Mouse (Mus musculus): ENCODE measurements around the gene Ebf3. TPM values are rescaled to one million over a fixed set of nuclear protein-coding genes. Genes with fewer than 3 reads are reported as not detected.

Ebf3 gene
- polyA plus RNA-seq (2015; fragmentation: Nextera tagmentation; extraction: Ambion mirVana), result 1.5 and 1.6 TPM in 2 replicates

DNA sequence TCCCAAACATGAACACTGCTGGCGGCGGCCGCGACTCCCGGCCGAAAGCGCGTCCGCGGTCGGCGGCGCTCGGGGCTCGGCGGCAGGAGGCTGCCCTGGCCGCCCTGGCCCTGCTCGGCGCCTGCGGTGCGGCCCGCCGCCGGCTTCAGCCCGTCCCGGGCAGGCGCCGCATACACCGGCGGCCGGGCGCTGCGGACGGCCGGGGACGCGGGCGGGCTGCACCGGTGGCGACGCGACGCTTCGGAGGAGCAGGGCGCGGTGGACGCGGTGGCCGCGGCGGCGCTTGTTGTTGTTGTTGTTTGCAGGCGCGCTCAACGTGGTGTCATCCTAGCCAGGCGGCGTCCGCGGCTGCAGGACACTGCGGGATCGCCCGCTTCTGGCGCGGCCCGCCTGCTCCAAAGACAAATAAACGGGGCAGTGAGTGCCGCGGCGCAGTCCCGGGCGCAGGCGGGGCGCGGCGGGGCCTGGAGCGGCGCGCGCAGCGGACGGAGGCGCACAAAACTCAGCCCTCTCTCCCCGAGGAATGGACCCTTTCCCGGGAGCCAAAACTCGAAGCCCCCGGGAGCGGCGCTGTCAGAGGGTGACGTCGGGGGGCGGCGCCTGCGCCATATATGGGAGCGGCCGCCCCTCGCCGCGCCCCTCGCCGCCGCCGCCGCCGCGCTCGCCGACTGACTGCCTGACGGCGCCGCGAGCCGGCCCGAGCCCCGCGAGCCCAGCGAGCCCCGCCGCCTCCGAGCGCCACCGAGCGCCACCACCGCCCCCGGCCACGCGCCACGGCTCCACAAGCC lies at the start of gene Ebf3:
Ebf3 (minus strand) TSS at position 542 of the 788 bp plus-strand sequence.
- peak; percentile 87 for ATAC-seq (replicated peaks; ENCODE audit: low FRiP score)
- peak within 1 kb of the TSS; percentile 62 for H3K4me3 ChIP-seq (replicated peaks)
- peak within 1 kb of the TSS; percentile 58 for H3K9ac ChIP-seq
- peak within 1 kb of the TSS; percentile 97 for H3K4me2 ChIP-seq
- WGBS, result under 1% methylated on average over 114 of the region's 127 CpGs
- peak within 1 kb of the TSS; percentile 7; the same call in 1 of the 2 replicates for H3K27ac ChIP-seq
- H3K36me3 ChIP-seq, result no peaks in the 10 kb centered on the region
- H3K27me3 ChIP-seq, result peaks cover 100% of the 10 kb centered on the region
- H3K4me1 ChIP-seq, result peaks cover 72% of the 10 kb centered on the region
- no peaks in the 10 kb centered on the region for H3K9me3 ChIP-seq (replicated peaks)

DNA sequence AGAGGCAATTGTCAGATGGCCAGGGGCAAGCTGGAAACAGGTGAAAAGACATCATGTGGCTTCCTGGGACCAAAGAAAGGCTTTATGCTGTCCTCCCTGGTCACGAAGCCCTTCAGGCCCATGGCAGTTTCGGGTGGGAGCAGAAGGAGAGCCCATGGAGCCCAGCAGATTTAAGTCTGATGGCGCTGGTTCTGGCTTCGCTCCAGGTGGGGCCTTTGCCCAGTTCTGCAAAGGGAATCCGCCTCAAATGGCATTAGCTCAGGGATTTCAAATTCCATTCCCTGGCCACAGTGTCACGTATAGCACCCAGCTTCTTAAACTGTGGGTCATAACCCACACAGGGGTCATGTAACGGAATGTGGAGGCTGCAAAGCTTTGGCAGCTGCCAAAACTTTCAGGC lies 32.6 kb upstream of the Ebf3 start:
- Histone ChIP-seq H3K4me3 (replicated peaks) (no peak overlapping the region), H3K9me3 (replicated peaks) (no peaks in the 10 kb centered on the region), H3K36me3 (no peaks in the 10 kb centered on the region), H3K4me2 (no peak overlapping the region), H3K27me3 (no peaks in the 10 kb centered on the region), H3K27ac (no peak overlapping the region), H3K4me1 (no peaks in the 10 kb centered on the region), H3K9ac (no peak overlapping the region)
- ATAC-seq (replicated peaks; ENCODE audit: low FRiP score), result no peak
- 71% methylated on average over 7 of the region's 7 CpGs for WGBS

DNA sequence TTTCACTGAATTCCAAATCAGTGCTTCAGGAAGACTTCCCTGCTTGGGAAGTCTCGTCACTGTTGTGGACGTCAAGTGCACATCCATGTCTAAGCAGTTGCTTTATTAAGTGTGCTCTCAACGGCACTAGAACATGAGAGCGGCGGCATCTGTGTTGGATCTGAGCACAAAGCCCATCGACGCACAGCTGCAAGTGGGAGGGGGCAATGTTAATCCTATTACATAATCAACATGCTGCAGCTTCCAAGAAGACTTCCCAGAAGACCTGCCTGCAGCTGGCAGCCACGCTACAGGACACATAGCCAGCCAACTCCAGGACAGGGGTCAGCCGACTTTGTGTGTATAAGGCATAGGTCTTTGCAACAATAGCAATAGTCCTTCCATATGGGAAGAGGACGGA lies 31.8 kb upstream of the Ebf3 start:
- Histone ChIP-seq H3K27ac (no peak overlapping the region), H3K4me1 (no peaks in the 10 kb centered on the region), H3K9me3 (replicated peaks) (no peaks in the 10 kb centered on the region), H3K4me2 (no peak overlapping the region), H3K4me3 (replicated peaks) (no peak overlapping the region), H3K36me3 (no peaks in the 10 kb centered on the region), H3K9ac (no peak overlapping the region), H3K27me3 (no peaks in the 10 kb centered on the region)
- ATAC-seq (replicated peaks; ENCODE audit: low FRiP score), result no peak
- 76% methylated on average over 10 of the region's 10 CpGs for WGBS

DNA sequence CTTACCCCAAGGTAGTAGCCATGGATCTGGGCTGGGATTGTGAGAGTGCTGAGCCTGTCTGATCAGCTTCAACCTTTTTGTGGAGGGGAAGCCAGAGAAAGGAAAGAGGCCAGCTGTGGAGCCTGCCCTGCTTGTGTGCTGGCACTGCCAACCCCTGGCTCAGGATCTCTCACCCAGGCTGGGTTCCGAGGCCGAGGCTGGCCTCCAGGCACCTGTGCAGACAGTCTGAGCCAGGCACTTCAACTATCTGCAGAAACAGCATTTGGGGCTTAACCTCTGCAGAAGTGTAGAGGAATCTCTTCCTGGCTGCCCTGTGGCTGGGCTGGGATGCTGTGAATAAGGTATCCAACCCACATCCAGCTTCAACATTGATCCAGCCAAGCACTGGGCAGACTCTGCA lies 19.7 kb upstream of the Ebf3 start:
- no peaks in the 10 kb centered on the region for H3K36me3 ChIP-seq
- 85% methylated on average over 2 of the region's 2 CpGs for WGBS
- no peak overlapping the region for H3K9ac ChIP-seq
- H3K9me3 ChIP-seq (replicated peaks), result no peaks in the 10 kb centered on the region
- H3K4me3 ChIP-seq (replicated peaks), result no peak overlapping the region
- no peak for ATAC-seq (replicated peaks; ENCODE audit: low FRiP score)
- peaks cover 11% of the 10 kb centered on the region for H3K27me3 ChIP-seq
- H3K4me2 ChIP-seq, result no peak overlapping the region
- H3K4me1 ChIP-seq, result no peaks in the 10 kb centered on the region
- no peak overlapping the region for H3K27ac ChIP-seq

DNA sequence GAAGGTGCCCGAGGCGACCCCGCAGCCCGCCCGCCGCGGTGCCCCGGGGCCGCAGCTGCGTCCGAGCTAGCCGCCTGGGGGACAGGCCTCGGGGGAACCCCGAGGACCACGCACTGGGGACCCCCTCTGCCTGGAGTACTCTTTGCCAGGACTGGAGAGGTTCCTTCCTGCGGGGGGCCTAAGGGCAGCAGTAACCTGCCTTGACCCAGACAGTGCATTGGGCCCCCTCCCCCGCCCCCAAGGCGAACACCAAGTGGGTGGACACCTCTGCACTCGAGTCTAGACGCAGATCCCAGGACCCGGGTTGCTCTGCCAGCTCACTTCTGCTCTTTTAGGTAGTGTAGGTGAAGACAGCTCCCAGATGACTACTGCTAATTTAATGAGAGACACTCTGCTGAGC lies 8.7 kb upstream of the Ebf3 start:
- peak overlapping the region; percentile 29; the same call in 1 of the 2 replicates for H3K9ac ChIP-seq
- no peak for ATAC-seq (replicated peaks; ENCODE audit: low FRiP score)
- peak overlapping the region; percentile 66 for H3K4me2 ChIP-seq
- H3K4me3 ChIP-seq (replicated peaks), result peak overlapping the region; percentile 45
- H3K9me3 ChIP-seq (replicated peaks), result no peaks in the 10 kb centered on the region
- under 1% methylated on average over 21 of the region's 21 CpGs for WGBS
- peaks cover 96% of the 10 kb centered on the region for H3K27me3 ChIP-seq
- no peaks in the 10 kb centered on the region for H3K36me3 ChIP-seq
- peaks cover 41% of the 10 kb centered on the region for H3K4me1 ChIP-seq
- no peak overlapping the region for H3K27ac ChIP-seq

DNA sequence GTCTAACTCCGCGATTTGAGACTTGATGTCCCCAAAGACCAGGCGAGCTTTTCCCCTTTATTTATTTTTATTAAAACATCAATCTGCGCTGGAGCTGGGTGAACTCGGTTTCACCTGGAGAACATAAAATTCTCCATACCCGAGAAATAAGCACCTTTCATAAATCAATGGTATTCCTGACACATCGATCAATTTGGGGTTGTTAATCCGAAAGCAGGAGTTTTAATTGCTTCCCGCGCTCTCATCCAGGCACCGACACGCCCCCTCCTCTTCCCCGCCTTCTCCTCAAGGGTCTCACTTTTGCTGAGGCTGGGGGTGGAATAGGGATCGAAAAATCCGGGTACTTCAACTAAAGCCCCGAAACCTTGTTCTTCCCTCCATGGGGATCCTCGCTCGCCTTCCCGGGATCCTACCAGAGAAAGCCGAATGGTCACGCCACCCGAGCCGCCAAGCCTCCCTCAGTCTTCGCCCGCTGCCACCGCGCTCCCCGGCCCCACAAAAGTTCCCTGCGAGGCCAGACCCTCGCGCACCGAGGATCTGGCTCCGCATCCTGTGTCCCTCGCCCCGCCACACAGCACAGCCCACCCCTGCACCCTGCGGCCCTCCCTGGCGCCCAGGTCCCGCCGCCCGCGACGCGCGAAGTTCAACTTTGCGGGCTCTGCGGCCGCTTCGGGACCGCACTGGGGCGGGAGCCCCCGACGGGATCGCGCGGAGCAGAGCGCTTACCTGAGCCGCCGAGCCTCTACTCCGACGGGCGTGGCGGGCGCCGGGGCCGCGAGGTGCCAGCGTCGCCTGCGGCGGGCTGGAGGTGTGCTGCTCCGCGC lies 7.9 kb upstream of the Ebf3 start:
- H3K4me2 ChIP-seq, result peak overlapping the region; percentile 66
- H3K9ac ChIP-seq, result peak overlapping the region; percentile 29
- ATAC-seq (replicated peaks; ENCODE audit: low FRiP score), result no peak
- H3K9me3 ChIP-seq (replicated peaks), result no peaks in the 10 kb centered on the region
- H3K4me3 ChIP-seq (replicated peaks), result peak overlapping the region; percentile 45
- under 1% methylated on average over 70 of the region's 72 CpGs for whole genome bisulfite sequencing
- no peak overlapping the region for H3K27ac ChIP-seq
- peaks cover 48% of the 10 kb centered on the region for H3K4me1 ChIP-seq
- H3K27me3 ChIP-seq, result peaks cover 97% of the 10 kb centered on the region
- no peaks in the 10 kb centered on the region for H3K36me3 ChIP-seq

DNA sequence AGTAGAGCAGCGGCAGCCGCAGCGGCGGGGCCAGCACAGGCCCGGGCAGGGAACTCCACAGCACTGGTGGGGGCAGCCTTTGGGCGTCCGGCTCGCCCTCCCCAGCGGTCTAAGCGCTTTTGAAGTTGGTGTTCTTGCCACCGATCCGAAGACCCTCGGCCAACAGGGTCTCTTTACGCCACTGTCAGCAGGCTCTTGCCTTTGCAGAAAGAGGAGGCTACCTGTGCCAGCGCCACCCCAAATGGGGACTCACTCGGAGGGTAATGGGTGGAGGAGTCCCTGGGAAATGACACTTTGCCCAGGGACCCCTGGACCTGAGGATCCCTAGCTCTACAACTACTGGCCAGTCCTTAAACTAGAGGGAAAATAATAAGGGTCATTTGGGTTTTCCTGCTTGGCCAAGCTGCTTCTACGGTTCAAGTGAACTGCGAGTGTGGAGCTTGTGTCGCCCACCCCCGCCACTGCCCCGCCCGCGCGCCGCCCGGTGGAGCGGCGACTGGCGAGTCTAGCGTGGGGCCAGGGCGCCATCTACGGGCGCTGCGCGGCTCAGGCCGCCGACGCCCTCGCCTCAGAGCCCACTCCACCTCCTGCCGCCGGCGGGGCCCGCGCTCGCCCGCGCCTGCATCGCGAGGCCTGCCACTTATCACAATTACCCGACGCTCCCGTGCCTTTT lies 7.0 kb upstream of the Ebf3 start:
- WGBS, result under 1% methylated on average over 52 of the region's 52 CpGs
- H3K4me1 ChIP-seq, result peaks cover 55% of the 10 kb centered on the region
- ATAC-seq (replicated peaks; ENCODE audit: low FRiP score), result peak; percentile 41; the same call in 1 of the 2 replicates
- H3K27ac ChIP-seq, result no peak overlapping the region
- peaks cover 97% of the 10 kb centered on the region for H3K27me3 ChIP-seq
- H3K4me2 ChIP-seq, result peak overlapping the region; percentile 66
- no peaks in the 10 kb centered on the region for H3K9me3 ChIP-seq (replicated peaks)
- no peak overlapping the region for H3K9ac ChIP-seq
- peak overlapping the region; percentile 45 for H3K4me3 ChIP-seq (replicated peaks)
- no peaks in the 10 kb centered on the region for H3K36me3 ChIP-seq

DNA sequence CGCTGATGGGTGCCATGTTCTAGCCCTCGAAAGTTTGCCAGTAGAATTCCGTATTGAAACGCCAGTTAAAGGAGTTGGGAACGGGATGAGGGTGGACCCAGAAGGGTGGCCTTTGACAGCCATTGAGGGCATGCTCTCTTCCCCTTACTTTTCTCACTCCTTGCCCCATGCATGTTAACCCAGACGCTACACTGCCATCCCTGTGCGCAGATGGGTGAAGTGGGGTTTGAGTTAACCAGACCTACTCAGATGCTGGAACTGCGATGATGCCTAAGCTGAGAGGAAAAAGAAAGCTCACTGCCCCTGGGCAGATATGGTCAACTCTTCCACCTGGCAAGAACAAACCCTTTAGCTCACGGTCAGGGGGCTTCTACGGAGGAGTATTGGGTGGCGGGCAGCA lies 6.1 kb upstream of the Ebf3 start:
- ATAC-seq (replicated peaks; ENCODE audit: low FRiP score), result no peak
- Histone ChIP-seq H3K4me2 (no peak overlapping the region), H3K27ac (no peak overlapping the region), H3K4me1 (peaks cover 58% of the 10 kb centered on the region), H3K9me3 (replicated peaks) (no peaks in the 10 kb centered on the region), H3K4me3 (replicated peaks) (no peak overlapping the region), H3K9ac (no peak overlapping the region), H3K36me3 (no peaks in the 10 kb centered on the region), H3K27me3 (peaks cover 100% of the 10 kb centered on the region)
- WGBS, result 8% methylated on average over 11 of the region's 11 CpGs

DNA sequence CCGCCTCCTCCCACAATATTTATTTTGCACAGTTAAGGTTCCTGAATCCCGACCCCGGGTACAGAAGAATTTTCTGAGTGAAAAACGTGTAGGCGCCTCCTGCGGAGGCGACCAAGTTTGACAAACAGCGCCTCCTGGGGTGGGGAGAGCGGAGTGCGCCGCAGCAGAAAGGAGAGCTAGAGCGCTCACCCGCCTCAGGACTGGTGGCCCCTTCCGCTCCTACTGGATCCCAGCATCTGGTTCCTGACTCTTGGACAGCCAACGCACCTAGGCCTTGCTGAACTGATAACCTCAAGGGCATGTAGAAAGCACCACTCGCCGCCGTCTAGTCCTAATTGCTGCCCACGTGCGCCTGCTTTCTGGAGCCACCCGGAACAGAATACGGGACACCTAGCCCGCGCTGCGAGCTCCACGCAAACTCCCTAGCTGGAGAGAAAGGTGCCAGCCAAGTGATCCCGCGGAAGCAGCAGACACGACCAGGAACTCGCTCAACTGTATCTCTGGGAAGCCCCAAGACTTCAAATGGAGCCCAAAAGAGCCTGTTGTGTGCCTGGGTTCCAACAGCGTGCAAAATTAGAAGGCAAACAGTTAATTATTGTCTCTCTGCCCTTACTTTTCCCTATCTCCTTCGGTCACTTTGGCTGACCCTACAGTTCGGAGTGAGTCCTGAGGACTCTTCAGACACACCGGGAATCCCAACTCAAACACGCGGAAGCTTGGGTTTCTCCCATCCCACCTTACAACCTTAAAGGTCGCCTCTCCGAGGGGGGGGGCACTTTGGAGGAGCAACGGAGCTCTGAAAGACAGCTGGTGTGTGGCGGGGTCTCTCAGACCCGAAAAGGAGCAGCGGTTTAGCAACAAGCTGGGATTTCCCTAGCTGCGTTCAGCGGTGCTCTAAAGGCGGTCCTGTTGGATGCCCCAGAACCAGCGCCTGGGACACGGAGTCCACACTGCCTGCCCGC lies 5.0 kb upstream of the Ebf3 start:
- 1% methylated on average over 48 of the region's 48 CpGs for WGBS
- Histone ChIP-seq H3K4me2 (peak overlapping the region; percentile 18), H3K4me3 (replicated peaks) (peak overlapping the region; percentile 13), H3K36me3 (no peaks in the 10 kb centered on the region), H3K27me3 (peaks cover 100% of the 10 kb centered on the region), H3K4me1 (peaks cover 69% of the 10 kb centered on the region), H3K9me3 (replicated peaks) (no peaks in the 10 kb centered on the region), H3K27ac (no peak overlapping the region), H3K9ac (no peak overlapping the region)
- ATAC-seq (replicated peaks; ENCODE audit: low FRiP score), result no peak

DNA sequence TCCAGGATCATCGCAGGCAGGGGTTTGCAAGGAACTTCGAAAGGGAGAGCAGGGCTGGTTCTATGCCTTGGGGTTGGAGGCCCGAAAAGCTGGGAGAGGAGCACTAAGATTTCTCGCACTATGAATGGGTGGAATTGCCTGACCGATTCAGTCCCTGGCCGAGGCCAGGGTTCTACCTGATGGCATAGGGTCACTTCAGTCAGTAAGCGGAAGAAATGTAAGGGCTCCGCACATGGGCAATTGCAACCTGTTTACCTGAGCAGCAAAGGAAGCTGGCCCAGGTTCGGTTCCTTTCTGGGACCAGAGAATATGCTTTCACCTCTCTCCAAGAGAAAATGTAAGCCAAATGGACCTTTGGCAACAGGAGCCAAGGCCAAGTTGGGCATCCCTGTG lies 4.1 kb upstream of the Ebf3 start:
- Histone ChIP-seq H3K9me3 (replicated peaks) (no peaks in the 10 kb centered on the region), H3K27ac (no peak overlapping the region), H3K4me3 (replicated peaks) (0 out of 2 replicates have a peak overlapping the region, but pooled peaks have one; percentile 13), H3K4me1 (peaks cover 77% of the 10 kb centered on the region), H3K4me2 (peak overlapping the region; percentile 47; the same call in 1 of the 2 replicates), H3K36me3 (no peaks in the 10 kb centered on the region), H3K27me3 (peaks cover 100% of the 10 kb centered on the region), H3K9ac (no peak overlapping the region)
- no peak for ATAC-seq (replicated peaks; ENCODE audit: low FRiP score)
- WGBS, result 7% methylated on average over 9 of the region's 9 CpGs

All from kidney, embryonic 15.5 days (tissue).